Mouse (Mus musculus): ENCODE data around the gene P2rx7.
"Not testable (repeated sequence)": the region's sequence is repeated elsewhere in the genome, so short reads cannot be mapped to it uniquely, and the experiment has no call there.

The P2rx7 gene

GRCm38 (mm10) chr5:122646050-122646449 lies 2.3 kb downstream of the P2rx7 start:
- no peak for DNase-seq (ENCODE audit: low read depth, low spot score)

- no peak for DNase-seq (ENCODE audit: low read depth, low spot score)
Observed at GRCm38 (mm10) chr5:122647256-122647924, 3.7 kb downstream of the P2rx7 start.

DNA sequence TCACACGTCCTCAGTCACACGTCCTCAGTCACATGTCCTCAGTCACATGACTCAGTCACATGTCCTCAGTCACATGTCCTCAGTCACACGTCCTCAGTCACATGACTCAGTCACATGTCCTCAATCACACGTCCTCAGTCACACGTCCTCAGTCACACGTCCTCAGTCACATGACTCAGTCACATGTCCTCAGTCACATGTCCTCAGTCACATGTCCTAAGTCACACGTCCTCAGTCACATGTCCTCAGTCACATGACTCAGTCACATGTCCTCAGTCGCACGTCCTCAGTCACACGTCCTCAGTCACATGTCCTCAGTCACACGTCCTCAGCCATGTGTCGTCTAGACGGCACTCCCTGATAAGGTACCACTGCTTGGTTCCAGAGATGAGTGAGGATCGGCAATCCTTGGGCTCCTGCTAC lies 4.3 kb downstream of the P2rx7 start:
- not testable (repeated sequence) for DNase-seq (ENCODE audit: low read depth, low spot score)

DNA sequence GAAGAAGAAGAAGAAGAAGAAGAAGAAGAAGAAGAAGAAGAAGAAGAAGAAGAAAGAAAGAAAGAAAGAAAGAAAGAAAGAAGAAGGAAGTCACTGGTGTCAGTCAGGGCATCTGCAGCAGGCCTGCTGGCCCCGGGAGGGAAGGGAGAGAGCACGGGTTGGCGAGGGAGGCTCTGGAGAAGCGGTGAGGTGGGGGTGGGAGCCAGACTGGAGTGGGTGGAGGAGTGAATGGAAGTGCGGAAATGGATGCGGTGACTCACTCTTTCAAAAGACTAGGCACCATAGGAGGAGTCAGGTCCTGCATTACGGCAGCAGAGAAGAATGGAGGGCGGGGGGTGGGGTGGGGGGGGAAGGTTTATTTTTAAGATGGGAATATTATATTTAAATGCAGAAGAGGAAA lies 5.6 kb downstream of the P2rx7 start:
- DNase-seq (ENCODE audit: low read depth, low spot score) = no peak

- DNase-seq (ENCODE audit: low read depth, low spot score) = no peak
Observed at GRCm38 (mm10) chr5:122650100-122650499, 6.4 kb downstream of the P2rx7 start.

GRCm38 (mm10) chr5:122652506-122652905 lies 8.8 kb downstream of the P2rx7 start:
- no peak for DNase-seq (ENCODE audit: low read depth, low spot score)

- no peak for DNase-seq (ENCODE audit: low read depth, low spot score)
Observed at GRCm38 (mm10) chr5:122653112-122653445, 9.4 kb downstream of the P2rx7 start.

DNA sequence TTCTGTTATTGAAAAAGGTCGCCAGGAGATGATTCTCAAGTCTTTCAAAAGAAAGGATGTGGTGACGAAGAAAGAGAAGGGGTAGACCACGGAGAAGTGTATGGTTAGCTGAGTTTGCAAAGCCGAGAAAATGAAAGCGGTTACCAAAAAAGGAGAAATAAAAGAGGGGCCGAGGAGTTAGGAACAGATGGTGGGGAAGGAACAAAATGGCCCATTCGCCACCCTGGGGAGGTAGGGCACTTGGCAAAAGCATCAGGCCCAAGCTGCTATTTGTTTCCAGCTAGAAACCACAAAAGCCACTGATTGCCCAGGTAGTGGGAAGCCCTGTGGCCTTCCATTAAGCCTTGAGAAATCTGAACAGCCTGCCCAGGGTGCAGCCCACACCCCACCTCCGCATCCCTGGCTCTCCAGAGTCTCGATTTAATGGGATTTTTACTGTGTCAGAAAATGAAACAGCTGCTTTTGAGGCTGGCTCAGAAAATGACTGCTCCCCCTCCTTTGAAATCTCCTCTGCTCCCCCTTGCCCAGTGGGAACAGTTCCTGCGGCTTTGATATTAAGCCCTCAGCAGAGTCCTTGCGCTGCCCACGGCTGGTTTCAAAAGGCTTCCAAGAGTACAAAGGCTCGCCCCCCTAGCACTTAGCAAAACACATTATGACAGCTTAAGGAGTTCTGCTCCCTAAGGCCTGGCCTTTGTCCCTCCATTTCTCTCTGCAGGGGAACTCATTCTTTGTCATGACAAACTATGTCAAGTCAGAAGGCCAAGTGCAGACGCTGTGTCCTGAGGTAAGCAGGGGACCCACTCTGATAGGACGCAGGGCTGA lies 9.9 kb downstream of the P2rx7 start:
- DNase-seq (ENCODE audit: low read depth, low spot score) = peak; percentile 46

- no peak for DNase-seq (ENCODE audit: low read depth, low spot score)
Observed at GRCm38 (mm10) chr5:122654268-122654573, 10.5 kb downstream of the P2rx7 start.

DNA sequence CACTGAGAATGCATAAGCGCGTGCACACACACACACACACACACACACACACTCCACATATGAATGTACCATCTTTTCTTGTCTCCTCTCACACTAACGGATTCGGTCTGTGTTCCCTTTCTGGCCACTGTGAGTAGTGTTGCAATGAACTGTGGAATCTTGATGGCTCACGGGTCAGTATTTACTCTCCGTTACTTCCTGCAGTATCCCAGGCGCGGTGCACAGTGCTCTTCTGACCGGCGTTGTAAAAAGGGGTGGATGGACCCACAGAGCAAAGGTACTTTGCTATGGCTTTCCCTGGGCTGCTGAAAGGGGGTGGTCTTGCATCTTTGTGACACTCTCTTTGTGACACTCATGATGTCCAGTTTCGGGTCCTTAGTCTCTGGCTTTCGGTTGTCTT lies 13.1 kb downstream of the P2rx7 start:
- no peak for DNase-seq (ENCODE audit: low read depth, low spot score)

GRCm38 (mm10) chr5:122662501-122662900 lies 18.8 kb downstream of the P2rx7 start:
- DNase-seq (ENCODE audit: low read depth, low spot score) = no peak

GRCm38 (mm10) chr5:122665036-122665435 lies 21.3 kb downstream of the P2rx7 start:
- no peak for DNase-seq (ENCODE audit: low read depth, low spot score)

- DNase-seq (ENCODE audit: low read depth, low spot score) = no peak
Observed at GRCm38 (mm10) chr5:122668981-122669897, 25.5 kb downstream of the P2rx7 start.

DNA sequence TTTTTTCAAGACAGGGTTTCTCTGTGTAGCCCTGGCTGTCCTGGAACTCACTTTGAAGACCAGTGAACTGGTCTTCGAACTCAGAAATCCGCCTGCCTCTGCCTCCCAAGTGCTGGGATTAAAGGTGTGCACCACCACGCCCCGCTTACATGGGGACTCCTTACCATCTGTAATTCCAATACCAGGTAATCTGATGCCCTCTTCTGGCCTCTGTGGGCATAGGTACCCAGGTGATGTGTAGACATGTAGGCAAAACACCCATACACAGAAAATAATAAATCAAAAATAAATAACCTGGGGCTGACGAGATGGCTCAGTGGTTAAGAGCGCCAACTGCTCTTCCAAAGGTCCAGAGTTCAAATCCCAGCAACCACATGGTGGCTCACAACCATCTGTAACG lies 27.9 kb downstream of the P2rx7 start:
- not testable (repeated sequence) for DNase-seq (ENCODE audit: low read depth, low spot score)

DNA sequence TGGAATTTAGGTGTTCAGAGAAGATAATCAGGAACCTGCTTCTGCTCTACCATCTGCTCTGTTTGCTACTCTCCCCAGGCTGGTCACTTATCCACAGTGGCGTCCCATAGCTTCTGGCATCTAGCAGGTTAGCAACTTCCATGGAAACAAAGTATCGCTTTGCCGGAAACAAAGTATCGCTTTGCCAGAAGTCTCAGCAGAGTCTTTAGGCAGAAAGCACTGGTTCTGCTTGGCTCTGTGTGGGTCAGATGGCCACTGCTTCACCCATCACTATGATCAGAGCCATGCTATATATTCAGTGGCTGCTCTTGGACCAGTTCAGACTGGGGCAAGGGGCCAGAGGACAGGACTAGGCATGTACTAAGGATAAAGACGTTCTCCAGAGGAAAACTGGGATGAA lies 28.6 kb downstream of the P2rx7 start:
- no peak for DNase-seq (ENCODE audit: low read depth, low spot score)

GRCm38 (mm10) chr5:122676002-122676401 lies 32.3 kb downstream of the P2rx7 start:
- DNase-seq (ENCODE audit: low read depth, low spot score) = no peak

DNA sequence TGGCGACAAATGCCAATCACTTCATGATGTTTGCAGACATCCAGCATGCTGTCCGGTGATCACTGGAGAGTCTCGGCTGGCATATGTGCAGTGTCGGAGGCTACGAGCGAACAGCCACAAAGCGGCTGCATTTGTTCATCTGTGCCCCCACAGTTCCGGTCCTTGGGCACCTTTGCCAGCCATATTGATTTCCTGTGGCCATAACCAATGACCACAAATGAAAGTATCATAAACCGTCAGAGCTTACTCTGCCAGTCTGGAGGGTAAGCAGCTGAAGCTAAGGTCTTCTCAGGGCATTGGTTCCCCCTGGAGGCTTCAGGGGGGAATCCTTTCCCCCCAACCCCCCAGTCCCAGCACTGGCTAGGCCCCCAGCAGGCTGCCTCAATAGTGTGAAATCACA lies 34.3 kb downstream of the P2rx7 start:
- no peak for DNase-seq (ENCODE audit: low read depth, low spot score)

- no peak for DNase-seq (ENCODE audit: low read depth, low spot score)
Observed at GRCm38 (mm10) chr5:122679881-122680280, 36.2 kb downstream of the P2rx7 start.

DNA sequence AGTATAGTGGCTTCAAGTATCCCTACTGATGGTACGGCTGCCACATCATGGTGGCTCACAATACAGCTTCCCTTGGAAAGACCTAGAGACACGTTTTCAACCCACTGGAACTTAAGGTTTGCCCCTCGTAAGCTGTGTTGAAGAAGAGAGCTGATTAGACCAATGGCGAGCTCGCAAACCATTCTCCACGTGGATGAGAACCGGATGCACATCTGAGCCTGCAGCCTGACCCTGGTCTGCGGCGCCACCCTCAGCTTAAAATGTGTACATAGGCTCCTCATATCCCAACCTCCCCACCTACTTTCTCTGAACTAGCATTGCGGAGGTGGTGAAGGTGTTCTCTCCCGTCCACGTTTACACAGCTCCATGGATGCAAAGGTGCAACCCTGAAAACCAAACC lies 37.6 kb downstream of the P2rx7 start:
- no peak for DNase-seq (ENCODE audit: low read depth, low spot score)

GRCm38 (mm10) chr5:122683926-122684325 lies 40.2 kb downstream of the P2rx7 start:
- no peak for DNase-seq (ENCODE audit: low read depth, low spot score)

DNA sequence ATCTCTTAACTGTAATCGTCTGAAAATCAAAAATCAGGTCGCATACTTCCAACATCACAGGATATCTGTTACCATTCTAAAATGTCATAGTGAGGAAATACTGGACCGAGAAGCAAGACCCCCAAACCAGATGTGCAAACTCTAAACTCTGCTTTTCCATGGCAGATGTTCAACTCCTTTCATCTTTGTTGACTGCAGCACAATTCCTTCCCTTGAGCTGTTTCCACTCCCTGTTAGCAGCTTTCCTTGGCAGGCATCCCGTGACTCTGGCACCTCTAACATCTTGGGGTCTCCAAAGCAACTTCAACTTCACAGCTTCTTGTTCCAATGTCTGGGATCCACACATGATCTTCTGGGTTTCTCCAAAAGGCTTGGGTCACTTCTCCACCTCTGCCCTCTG lies 43.7 kb downstream of the P2rx7 start:
- no peak for DNase-seq (ENCODE audit: low read depth, low spot score)

- no peak for DNase-seq (ENCODE audit: low read depth, low spot score)
Observed at GRCm38 (mm10) chr5:122689153-122689552, 45.4 kb downstream of the P2rx7 start.

Data from forelimb bud, embryonic 11.5 days (tissue).